ENCODE assay signal across 21 mouse cellular contexts in the genomic region with DNA sequence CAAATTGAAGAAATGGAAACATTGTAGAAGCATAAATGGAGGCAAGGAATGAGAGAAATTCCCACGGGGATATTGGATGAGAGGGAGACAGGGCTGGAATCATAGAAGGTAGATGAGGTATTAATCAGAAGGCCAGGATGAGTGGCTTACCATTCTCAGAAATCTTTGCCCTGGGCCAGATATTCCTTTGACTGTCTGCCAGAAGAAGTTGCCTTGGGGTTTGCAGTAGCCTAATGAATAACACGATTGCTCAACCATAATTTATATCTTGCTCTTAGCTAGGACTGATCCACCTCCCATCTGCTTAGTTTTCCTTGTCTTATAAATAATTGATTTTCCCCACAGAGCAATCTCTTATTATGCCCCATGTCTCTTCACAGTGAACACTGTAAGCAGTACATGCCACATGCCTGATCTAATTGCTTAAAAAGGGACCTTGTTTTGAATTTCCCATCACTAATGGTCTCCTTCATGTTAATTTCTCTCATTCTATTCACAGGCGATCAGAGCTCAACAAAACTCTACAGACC. TPM values are rescaled to one million over a fixed set of nuclear protein-coding genes. Genes with fewer than 3 reads are reported as not detected.
DNase-seq lines count a peak whose midpoint lies in the region; ATAC-seq and TF ChIP-seq lines count a peak whose summit lies in the region.
"Had no signal": no experiment of that assay in that cellular context is flagged by ENCODE, and none has a peak within 500 bp of the region (broad histone marks: within the 10 kb centered on the region; RNA-seq: fewer than 3 reads in every experiment).

No protein-coding gene starts in this region.

- H3K9me3 ChIP-seq in kidney, embryonic 14.5 days (ENCODE audit: control insufficient read depth, low read length): no peaks in the 10 kb centered on the region
- no peaks in the 10 kb centered on the region for H3K9me3 ChIP-seq in midbrain, embryonic 15.5 days
- no peaks in the 10 kb centered on the region for H3K9me3 ChIP-seq in midbrain, embryonic 11.5 days (ENCODE audit: control insufficient read depth, low read length)
- H3K9me3 ChIP-seq: embryonic facial prominence, embryonic 13.5 days; forebrain, embryonic 12.5 days; heart, embryonic 15.5 days; hindbrain, embryonic 13.5 days had no signal

- no peak for TF ChIP-seq POLR2A in kidney, adult 2 months (IDR thresholded peaks at IDR 0.05; ENCODE audit: low read depth, low read length)

- H3K36me3 ChIP-seq in kidney, adult 2 months (ENCODE audit: control insufficient read depth, insufficient read depth, low read length): no peaks in the 10 kb centered on the region
- no peaks in the 10 kb centered on the region for H3K36me3 ChIP-seq in kidney, embryonic 14.5 days (ENCODE audit: control insufficient read depth, insufficient read depth, low read length)
- H3K36me3 ChIP-seq in midbrain, embryonic 15.5 days (replicated peaks): no peaks in the 10 kb centered on the region
- no peaks in the 10 kb centered on the region for H3K36me3 ChIP-seq in midbrain, embryonic 11.5 days (ENCODE audit: control insufficient read depth, insufficient read depth, low read length)
- H3K36me3 ChIP-seq: embryonic facial prominence, embryonic 13.5 days; forebrain, embryonic 12.5 days; heart, embryonic 15.5 days; hindbrain, embryonic 13.5 days had no signal

- no peak overlapping the region for H3K9ac ChIP-seq in kidney, embryonic 14.5 days (ENCODE audit: low read depth, low read length)
- H3K9ac ChIP-seq in midbrain, embryonic 15.5 days: no peak overlapping the region
- no peak overlapping the region for H3K9ac ChIP-seq in midbrain, embryonic 11.5 days (ENCODE audit: low read length)
- H3K9ac ChIP-seq: embryonic facial prominence, embryonic 13.5 days; forebrain, embryonic 12.5 days; heart, embryonic 15.5 days; hindbrain, embryonic 13.5 days had no signal

- no peaks in the 10 kb centered on the region for H3K4me1 ChIP-seq in kidney, adult 2 months (ENCODE audit: control insufficient read depth, insufficient read depth, low read length)
- H3K4me1 ChIP-seq in kidney, embryonic 14.5 days (ENCODE audit: control insufficient read depth, insufficient read depth, low read length): no peaks in the 10 kb centered on the region
- no peaks in the 10 kb centered on the region for H3K4me1 ChIP-seq in midbrain, embryonic 15.5 days
- no peaks in the 10 kb centered on the region for H3K4me1 ChIP-seq in midbrain, embryonic 11.5 days (ENCODE audit: control insufficient read depth, insufficient read depth, low read length)
- H3K4me1 ChIP-seq: embryonic facial prominence, embryonic 13.5 days; forebrain, embryonic 12.5 days; heart, embryonic 15.5 days; hindbrain, embryonic 13.5 days had no signal

- no peak for ATAC-seq in kidney, embryonic 14.5 days (ENCODE audit: low FRiP score, low TSS enrichment)
- ATAC-seq in midbrain, embryonic 15.5 days (replicated peaks): peak; percentile 88; the same call in 1 of the 2 replicates
- ATAC-seq in midbrain, embryonic 11.5 days (ENCODE audit: low FRiP score): no peak
- ATAC-seq: activated CD4-positive, CD25-positive, alpha-beta regulatory T cell, adult 4 months; forebrain, embryonic 16.5 days; hindbrain, postnatal 0 days had no signal

- DNase-seq in adrenal gland, adult 8-10 months: peak; percentile 26
- no peak for DNase-seq in adrenal gland, postnatal 4 days (ENCODE audit: low spot score in 2 of 2)
- peak; percentile 22 for DNase-seq in kidney, adult 2 months
- no peak for DNase-seq in midbrain, embryonic 11.5 days (ENCODE audit: low spot score, missing footprints)
- DNase-seq in urinary bladder, postnatal 25 days (ENCODE audit: low spot score): no peak
- DNase-seq: cerebellum, adult 18-20 months; cerebellum, adult 9-11 months; cerebellum, postnatal 36 days; gastrocnemius, postnatal 10 days; heart, adult 2 months; heart, postnatal 14 days had no signal

- H3K27me3 ChIP-seq in kidney, adult 2 months (replicated peaks; ENCODE audit: control insufficient read depth, insufficient read depth, low read length): no peaks in the 10 kb centered on the region
- no peaks in the 10 kb centered on the region for H3K27me3 ChIP-seq in kidney, embryonic 14.5 days (ENCODE audit: control insufficient read depth, insufficient read depth, low read length)
- no peaks in the 10 kb centered on the region for H3K27me3 ChIP-seq in midbrain, embryonic 15.5 days (replicated peaks)
- no peaks in the 10 kb centered on the region; the same call in 1 of the 2 replicates for H3K27me3 ChIP-seq in midbrain, embryonic 11.5 days (ENCODE audit: control insufficient read depth, insufficient read depth, low read length)
- H3K27me3 ChIP-seq: heart, embryonic 15.5 days had no signal

- H3K27ac ChIP-seq in kidney, adult 2 months (ENCODE audit: insufficient read depth, low read depth, low read length): no peak overlapping the region
- no peak overlapping the region for H3K27ac ChIP-seq in kidney, embryonic 14.5 days (ENCODE audit: low read depth, low read length)
- H3K27ac ChIP-seq in midbrain, embryonic 15.5 days: no peak overlapping the region
- no peak overlapping the region for H3K27ac ChIP-seq in midbrain, embryonic 11.5 days (ENCODE audit: low read depth, low read length)
- H3K27ac ChIP-seq: embryonic facial prominence, embryonic 13.5 days; forebrain, embryonic 12.5 days; heart, adult 2 months; heart, embryonic 15.5 days; hindbrain, embryonic 13.5 days; hindbrain, postnatal 0 days had no signal

- H3K4me3 ChIP-seq in kidney, adult 2 months (ENCODE audit: insufficient read depth, low read depth, low read length): no peak overlapping the region
- no peak overlapping the region for H3K4me3 ChIP-seq in kidney, embryonic 14.5 days (ENCODE audit: low read length)
- no peak overlapping the region for H3K4me3 ChIP-seq in midbrain, embryonic 15.5 days
- no peak overlapping the region for H3K4me3 ChIP-seq in midbrain, embryonic 11.5 days (ENCODE audit: low read depth, low read length)
- H3K4me3 ChIP-seq: embryonic facial prominence, embryonic 13.5 days; forebrain, embryonic 12.5 days; heart, adult 2 months; heart, embryonic 15.5 days; hindbrain, embryonic 13.5 days had no signal

- WGBS in kidney, adult 2 months: 64% methylated on average over 3 of the region's 3 CpGs
- 72% methylated on average over 3 of the region's 3 CpGs for WGBS in kidney, embryonic 14.5 days
- 62% methylated on average over 3 of the region's 3 CpGs for WGBS in midbrain, embryonic 15.5 days
- 72% methylated on average over 3 of the region's 3 CpGs for WGBS in midbrain, embryonic 11.5 days

- H3K4me2 ChIP-seq in kidney, embryonic 14.5 days (replicated peaks; ENCODE audit: low read depth, low read length): no peak overlapping the region
- no peak overlapping the region for H3K4me2 ChIP-seq in midbrain, embryonic 15.5 days
- H3K4me2 ChIP-seq in midbrain, embryonic 11.5 days: no peak overlapping the region
- H3K4me2 ChIP-seq: embryonic facial prominence, embryonic 13.5 days; forebrain, embryonic 12.5 days; heart, embryonic 11.5 days; heart, embryonic 15.5 days; hindbrain, embryonic 13.5 days had no signal

- TF ChIP-seq CTCF in kidney, adult 2 months (conservative IDR thresholded peaks at IDR 0.05; ENCODE audit: insufficient read depth, insufficient read length, low read depth, low read length): no peak

RNA-seq across cellular contexts. Expression of gene Phka2, which starts 30.6 kb away (rescaled TPM):
- total RNA-seq in adrenal gland, adult 8-10 months (2022): 10 to 100 TPM; 32.4 to 43.4 (median 37.9) TPM
- 10 to 100 TPM; 40.1 to 40.5 TPM for total RNA-seq in adrenal gland, postnatal 4 days (2021)
- 13.0 and 13.7 TPM in 2 replicates for polyA plus RNA-seq in kidney, adult 2 months (2012; rRNA removed)
- polyA plus RNA-seq in kidney, embryonic 14.5 days (2014; fragmentation: Nextera tagmentation; extraction: Ambion mirVana): 10.5 and 20.6 TPM in 2 replicates
- polyA plus RNA-seq in midbrain, embryonic 15.5 days (2015; fragmentation: Nextera tagmentation; extraction: Ambion mirVana): 11.1 and 12.1 TPM in 2 replicates
- polyA plus RNA-seq in midbrain, embryonic 11.5 days (2014; fragmentation: Nextera tagmentation; extraction: Ambion mirVana): 19.6 and 20.7 TPM in 2 replicates

Comparison
In these comparisons a context has a peak if more than half of its experiments do, and no peak if none do; other contexts are left out.
1. DNase-seq: peak in adrenal gland, adult 8-10 months (single experiment) and kidney, adult 2 months (single experiment); none in adrenal gland, postnatal 4 days (0 of 2), midbrain, embryonic 11.5 days (single experiment) and urinary bladder, postnatal 25 days (single experiment).